Mouse (Mus musculus): ENCODE data around the gene Ercc4. TPM values are rescaled to one million over a fixed set of nuclear protein-coding genes. Genes with fewer than 3 reads are reported as not detected.

The Ercc4 gene
- polyA plus RNA-seq, 2 experiments: 14.1 to 15.0 TPM

DNA sequence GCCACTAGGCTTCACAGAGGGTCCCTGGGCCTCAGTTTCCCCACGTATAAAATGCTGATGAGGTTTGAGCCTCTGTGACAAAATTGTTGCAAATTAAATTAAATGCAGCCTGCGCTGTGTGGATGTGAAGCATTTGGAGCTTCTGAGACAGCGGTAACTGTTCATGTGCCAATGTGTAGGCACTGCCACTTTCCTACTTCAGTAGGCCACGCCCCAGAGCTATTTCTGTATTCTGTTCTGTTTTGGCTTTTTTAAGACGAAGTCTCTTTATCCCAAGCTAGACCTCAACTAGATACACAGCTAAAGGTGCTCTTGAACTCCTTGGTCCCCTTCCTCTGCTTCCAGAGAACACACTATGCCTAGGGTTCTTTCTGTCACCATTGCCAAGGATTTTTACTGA lies 85.4 kb downstream of the Ercc4 start:
- H3K27me3 ChIP-seq (ENCODE audit: control insufficient read depth, insufficient read depth, low read length): no peaks in the 10 kb centered on the region
- 88% methylated on average over 5 of the region's 5 CpGs for WGBS
- no peak overlapping the region for H3K4me2 ChIP-seq (replicated peaks; ENCODE audit: low read depth, low read length, severe bottlenecking)
- no peaks in the 10 kb centered on the region for H3K4me1 ChIP-seq (ENCODE audit: control insufficient read depth, insufficient read depth, low read length)
- TF ChIP-seq POLR2A (IDR thresholded peaks at IDR 0.05; ENCODE audit: borderline replicate concordance, extremely low read depth, insufficient read depth, insufficient read length): no peak
- no peak overlapping the region for H3K4me3 ChIP-seq (replicated peaks; ENCODE audit: low read length)
- no peaks in the 10 kb centered on the region for H3K36me3 ChIP-seq (ENCODE audit: control insufficient read depth, insufficient read depth, low read length)
- no peak overlapping the region for H3K27ac ChIP-seq (replicated peaks; ENCODE audit: low read depth, low read length)
- ATAC-seq (ENCODE audit: low FRiP score, low read depth) (no peak), DNase-seq (ENCODE audit: low spot score) (no peak)
- H3K9me3 ChIP-seq (ENCODE audit: control insufficient read depth, low read length): no peaks in the 10 kb centered on the region
- H3K9ac ChIP-seq (ENCODE audit: low read depth, low read length, severe bottlenecking): no peak overlapping the region

- H3K9me3 ChIP-seq (ENCODE audit: control insufficient read depth, low read length): no peaks in the 10 kb centered on the region
- H3K9ac ChIP-seq (ENCODE audit: low read depth, low read length, severe bottlenecking): no peak overlapping the region
- ATAC-seq (ENCODE audit: low FRiP score, low read depth) (no peak), DNase-seq (ENCODE audit: low spot score) (no peak)
- WGBS: 67% methylated on average over 5 of the region's 5 CpGs
- no peaks in the 10 kb centered on the region for H3K27me3 ChIP-seq (ENCODE audit: control insufficient read depth, insufficient read depth, low read length)
- H3K36me3 ChIP-seq (ENCODE audit: control insufficient read depth, insufficient read depth, low read length): no peaks in the 10 kb centered on the region
- no peak overlapping the region for H3K4me2 ChIP-seq (replicated peaks; ENCODE audit: low read depth, low read length, severe bottlenecking)
- no peak overlapping the region for H3K27ac ChIP-seq (replicated peaks; ENCODE audit: low read depth, low read length)
- no peak for TF ChIP-seq POLR2A (IDR thresholded peaks at IDR 0.05; ENCODE audit: borderline replicate concordance, extremely low read depth, insufficient read depth, insufficient read length)
- no peak overlapping the region for H3K4me3 ChIP-seq (replicated peaks; ENCODE audit: low read length)
- no peaks in the 10 kb centered on the region for H3K4me1 ChIP-seq (ENCODE audit: control insufficient read depth, insufficient read depth, low read length)
Observed at GRCm38 (mm10) chr16:13196626-13197025, 87.1 kb downstream of the Ercc4 start.

DNA sequence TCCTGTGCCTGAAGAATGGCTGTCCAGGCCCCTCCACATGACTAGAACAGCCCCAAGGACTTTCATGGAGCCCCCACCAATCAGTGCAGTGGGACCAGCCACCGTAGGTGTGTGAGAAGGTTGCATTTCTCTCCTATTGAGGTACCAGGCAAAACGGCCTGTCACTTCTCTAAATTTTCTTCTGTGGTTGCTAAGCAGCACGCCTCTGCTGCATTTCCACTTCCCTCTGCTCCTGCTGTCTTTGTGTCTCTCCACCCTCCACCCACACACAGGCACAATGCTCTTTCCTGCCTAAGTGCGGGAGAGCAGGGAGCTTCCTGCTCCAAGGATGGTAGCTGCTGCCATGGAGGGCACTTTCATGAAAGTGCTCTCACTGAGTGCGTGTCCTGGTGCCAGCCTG lies 87.8 kb downstream of the Ercc4 start:
- ATAC-seq (ENCODE audit: low FRiP score, low read depth): no peak
- H3K9ac ChIP-seq (ENCODE audit: low read depth, low read length, severe bottlenecking): no peak overlapping the region
- H3K4me3 ChIP-seq (replicated peaks; ENCODE audit: low read length): no peak overlapping the region
- H3K4me1 ChIP-seq (ENCODE audit: control insufficient read depth, insufficient read depth, low read length): no peaks in the 10 kb centered on the region
- H3K36me3 ChIP-seq (ENCODE audit: control insufficient read depth, insufficient read depth, low read length): no peaks in the 10 kb centered on the region
- H3K27me3 ChIP-seq (ENCODE audit: control insufficient read depth, insufficient read depth, low read length): no peaks in the 10 kb centered on the region
- no peak overlapping the region for H3K27ac ChIP-seq (replicated peaks; ENCODE audit: low read depth, low read length)
- DNase-seq (ENCODE audit: low spot score): no peak
- no peak for TF ChIP-seq POLR2A (IDR thresholded peaks at IDR 0.05; ENCODE audit: borderline replicate concordance, extremely low read depth, insufficient read depth, insufficient read length)
- no peaks in the 10 kb centered on the region for H3K9me3 ChIP-seq (ENCODE audit: control insufficient read depth, low read length)
- WGBS: 69% methylated on average over 5 of the region's 5 CpGs
- no peak overlapping the region for H3K4me2 ChIP-seq (replicated peaks; ENCODE audit: low read depth, low read length, severe bottlenecking)

GRCm38 (mm10) chr16:13199204-13199603 lies 89.7 kb downstream of the Ercc4 start:
- Histone ChIP-seq H3K36me3 (ENCODE audit: control insufficient read depth, insufficient read depth, low read length) (no peaks in the 10 kb centered on the region), H3K4me2 (replicated peaks; ENCODE audit: low read depth, low read length, severe bottlenecking) (no peak overlapping the region), H3K9ac (ENCODE audit: low read depth, low read length, severe bottlenecking) (no peak overlapping the region), H3K9me3 (ENCODE audit: control insufficient read depth, low read length) (no peaks in the 10 kb centered on the region), H3K27me3 (ENCODE audit: control insufficient read depth, insufficient read depth, low read length) (no peaks in the 10 kb centered on the region), H3K4me3 (replicated peaks; ENCODE audit: low read length) (no peak overlapping the region), H3K27ac (replicated peaks; ENCODE audit: low read depth, low read length) (no peak overlapping the region), H3K4me1 (ENCODE audit: control insufficient read depth, insufficient read depth, low read length) (no peaks in the 10 kb centered on the region)
- 7% methylated on average over 2 of the region's 2 CpGs for WGBS
- TF ChIP-seq POLR2A (IDR thresholded peaks at IDR 0.05; ENCODE audit: borderline replicate concordance, extremely low read depth, insufficient read depth, insufficient read length): no peak
- DNase-seq (ENCODE audit: low spot score) (no peak), ATAC-seq (ENCODE audit: low FRiP score, low read depth) (no peak)

Other genes with a start within 250 kb of the Ercc4 start
- 11.8 and 12.6 TPM in 2 replicates for gene Mrtfb, start 146.8 kb downstream of the Ercc4 start, polyA plus RNA-seq (2012; rRNA removed)
- 26.0 and 31.8 TPM in 2 replicates for gene Mrtfb, start 146.8 kb downstream of the Ercc4 start, polyA plus RNA-seq (2014; fragmentation: Nextera tagmentation; extraction: Ambion mirVana)

Data from limb, embryonic 14.5 days (tissue).